Mouse (Mus musculus) activated CD4-positive, CD25-positive, alpha-beta regulatory T cell (primary cell): ENCODE results near the gene Tdrd7. TPM values are rescaled to one million over a fixed set of nuclear protein-coding genes. Genes with fewer than 3 reads are reported as not detected.

Source experiments
- polyA plus RNA-seq, 2 experiments: library from polyadenylated mRNA; unstranded; fragments of 100-300 nt; shearing (Covaris generic); gene quantifications; one replicate each; pipeline ENCODE4 v1.2.1; 2017

Tdrd7 gene
- polyA plus RNA-seq: 10 to 100 TPM in 1 of 2 experiments, 1 to 10 TPM in 1; 4.6 to 13.4 TPM

DNA sequence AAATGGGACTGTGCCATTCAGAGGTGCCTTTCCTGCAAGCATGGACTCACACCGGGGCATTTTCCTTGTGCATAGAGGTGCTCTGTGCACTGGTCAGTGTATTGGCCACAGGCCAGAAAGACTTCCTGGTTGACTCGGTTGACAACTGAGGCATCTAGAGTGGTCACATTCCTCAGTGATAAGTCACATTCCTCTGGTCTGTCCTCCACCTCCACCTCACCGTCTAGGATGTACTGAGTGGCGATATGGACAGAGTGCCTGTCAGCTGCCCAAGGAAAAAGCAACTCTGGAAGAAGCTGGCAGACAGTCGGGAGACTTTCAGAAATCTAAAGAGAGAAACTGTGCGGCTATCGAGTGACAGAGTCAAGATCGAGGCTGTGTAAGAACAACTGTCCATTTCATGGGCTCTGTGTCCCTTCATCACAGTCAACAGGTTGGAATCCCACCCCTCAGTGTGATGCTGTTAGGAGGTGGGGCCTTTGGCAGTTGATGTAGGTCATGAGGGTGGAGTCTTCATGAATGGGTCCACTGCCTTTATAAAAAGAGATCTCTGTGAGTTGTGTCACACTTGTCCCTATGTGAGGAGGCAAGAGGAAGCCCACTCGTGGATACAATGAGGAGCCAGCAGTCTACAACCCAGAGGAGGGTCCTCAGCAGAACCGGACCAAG is at the start of gene Tdrd7:
Gene Tdrd7, plus strand, starts transcription at position 564 of the 669 bp plus-strand sequence.

DNA sequence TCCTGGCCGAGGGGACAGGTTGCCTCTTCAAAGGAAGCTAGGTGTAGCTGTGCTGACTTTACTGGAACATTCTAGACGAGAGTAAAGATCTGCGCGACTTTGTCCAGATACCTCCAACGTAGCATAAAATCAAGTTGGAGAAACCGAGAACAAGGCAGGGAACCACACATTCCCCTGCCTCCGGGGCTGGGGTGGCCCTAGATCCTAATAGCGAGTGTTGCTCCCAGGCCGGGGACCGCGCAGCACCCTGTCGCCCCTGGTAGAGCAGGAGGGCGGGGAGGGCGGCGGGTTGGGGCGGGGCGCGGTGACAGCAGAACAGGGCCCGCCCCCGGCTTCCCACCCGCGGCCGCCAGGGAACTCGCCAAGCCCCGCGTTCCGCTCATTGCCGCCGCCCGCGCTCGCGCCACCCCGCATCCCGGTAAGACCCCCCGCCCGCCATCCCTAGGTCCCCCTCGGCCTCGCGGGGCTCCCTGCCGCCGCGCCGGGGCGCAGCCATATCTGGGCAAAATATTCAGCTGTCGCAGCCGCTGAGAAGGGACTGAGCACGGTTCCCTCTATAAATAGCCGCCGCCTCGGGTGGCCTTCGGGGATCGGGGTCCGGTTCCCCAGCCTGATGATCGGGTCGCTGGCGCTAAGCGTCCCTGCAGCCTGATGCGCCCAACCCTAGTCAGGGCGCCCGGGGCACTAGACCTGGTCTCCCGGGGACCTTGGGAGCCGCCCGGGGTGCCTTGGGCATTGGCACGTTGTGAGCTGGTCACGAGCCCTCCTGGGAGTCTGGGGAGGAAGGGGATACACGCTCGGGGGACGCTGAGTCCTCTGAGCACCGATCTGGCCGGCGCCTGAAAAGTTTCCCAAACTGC is 74.0 kb downstream of the Tdrd7 start, which contains the start of gene Tmod1:
Gene Tmod1, plus strand, starts transcription at position 44 of the 860 bp plus-strand sequence.

Other genes with a start within 250 kb of the Tdrd7 start
- gene Aldh1b1, start 166.3 kb upstream of the Tdrd7 start, polyA plus RNA-seq: 1 to 10 TPM; 4.0 to 6.8 TPM
- gene Igfbpl1, start 138.4 kb upstream of the Tdrd7 start, polyA plus RNA-seq: under 1 TPM in 1 of 2 experiments, not detected in 1; 0.07 TPM
- under 1 TPM in 1 of 2 experiments, not detected in 1; 0.52 TPM for gene Stra6l, start 116.7 kb upstream of the Tdrd7 start, polyA plus RNA-seq
- gene Ccdc180, start 75.0 kb upstream of the Tdrd7 start, polyA plus RNA-seq: under 1 TPM; 0.18 to 0.22 TPM
- 1 to 10 TPM; 1.7 to 3.2 TPM for gene Tmod1, start 73.6 kb downstream of the Tdrd7 start, polyA plus RNA-seq
- 10 to 100 TPM; 88.0 to 88.8 TPM for gene Ncbp1, start 173.3 kb downstream of the Tdrd7 start, polyA plus RNA-seq
- gene Tstd2, start 173.4 kb downstream of the Tdrd7 start, polyA plus RNA-seq: 10 to 100 TPM; 30.3 to 31.4 TPM
- gene Xpa, start 231.0 kb downstream of the Tdrd7 start, polyA plus RNA-seq: 10 to 100 TPM; 43.4 to 48.4 TPM